Mouse (Mus musculus): ENCODE data around the gene Pxdn.

The Pxdn gene

DNA sequence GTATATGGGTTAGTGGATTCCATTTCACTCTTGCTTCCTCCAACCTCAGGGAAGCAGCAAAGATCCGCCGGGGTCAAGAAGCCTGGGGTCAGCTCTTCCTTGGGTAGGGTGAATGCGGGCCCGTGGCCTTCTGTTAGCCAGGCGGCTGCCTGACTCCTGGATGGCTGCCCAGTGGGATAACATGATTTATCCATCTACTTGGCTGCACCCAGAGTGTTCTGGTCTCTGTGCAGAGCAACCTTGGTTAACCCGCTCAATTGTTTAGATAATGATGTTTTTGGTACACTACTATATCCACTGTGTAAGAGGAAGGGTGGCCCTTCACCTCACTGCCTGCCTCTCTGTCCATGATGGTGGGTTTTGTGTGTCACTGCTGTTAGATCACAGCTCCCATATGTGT, 14.7 kb downstream of the Pxdn start:
- DNase-seq (ENCODE audit: extremely low read depth, low read depth), result no peak

DNA sequence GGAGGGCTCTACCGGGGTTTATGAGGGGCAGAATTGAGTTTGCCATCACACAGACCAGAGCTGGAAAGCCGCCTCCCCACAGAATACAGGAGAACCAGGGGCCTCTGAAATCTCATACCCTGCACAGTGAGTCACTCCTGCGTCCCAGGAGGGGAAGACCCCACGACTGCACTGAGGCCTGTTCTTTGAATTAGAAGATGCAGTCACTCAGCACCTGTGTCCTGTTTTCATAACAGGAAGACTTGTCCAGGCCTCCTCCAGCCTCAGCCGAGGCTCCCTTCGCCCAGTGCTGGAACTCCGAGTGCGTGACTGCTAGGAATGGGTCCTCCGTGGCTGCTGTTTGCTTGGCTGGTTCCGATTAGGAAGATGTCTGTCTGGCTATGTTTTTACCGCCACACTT, 16.6 kb downstream of the Pxdn start:
- no peak for DNase-seq (ENCODE audit: extremely low read depth, low read depth)

DNA sequence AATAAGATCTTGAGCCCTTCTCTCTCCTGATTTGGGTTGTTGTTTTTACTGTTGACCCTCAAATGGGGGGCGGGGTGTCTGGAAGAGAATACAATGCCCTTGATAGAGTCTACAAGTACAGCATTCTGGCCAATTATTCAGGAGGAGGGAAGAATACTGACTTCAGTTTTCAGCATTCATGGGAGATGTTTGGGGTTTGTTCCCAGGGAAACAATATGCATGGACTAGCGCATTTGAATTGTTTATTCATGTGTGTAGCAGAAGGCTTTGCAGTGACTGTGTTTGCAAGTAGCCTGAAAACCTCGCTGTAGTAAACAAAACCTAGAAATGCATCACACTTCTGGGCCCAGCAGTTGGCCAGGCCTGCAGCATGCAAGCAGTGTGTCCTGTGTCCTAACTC, 17.1 kb downstream of the Pxdn start:
- no peak for DNase-seq (ENCODE audit: extremely low read depth, low read depth)

- no peak for DNase-seq (ENCODE audit: extremely low read depth, low read depth)
Observed at GRCm38 (mm10) chr12:29956969-29957368, 19.6 kb downstream of the Pxdn start.

DNA sequence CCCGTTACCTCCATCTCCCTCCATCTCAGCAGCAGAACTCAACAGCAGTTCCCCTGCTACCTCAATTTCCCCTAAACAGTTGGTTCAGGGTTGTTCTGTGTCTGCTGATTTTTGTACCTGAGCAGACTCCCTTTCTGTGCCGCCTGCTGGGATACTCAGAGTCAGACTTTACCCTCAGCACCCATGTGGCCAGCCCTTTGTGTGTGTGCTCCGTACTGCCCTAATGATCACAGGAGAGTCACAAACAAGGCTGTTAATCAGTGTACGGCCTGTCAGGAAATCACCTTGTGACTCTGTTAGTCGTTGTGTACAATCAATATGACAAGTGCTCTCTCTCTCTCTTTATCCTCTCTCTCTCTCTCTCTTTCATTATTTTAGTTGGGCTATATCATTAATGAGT, 21.2 kb downstream of the Pxdn start:
- DNase-seq (ENCODE audit: extremely low read depth, low read depth), result no peak

GRCm38 (mm10) chr12:29961041-29961440, 23.6 kb downstream of the Pxdn start:
- no peak for DNase-seq (ENCODE audit: extremely low read depth, low read depth)

DNA sequence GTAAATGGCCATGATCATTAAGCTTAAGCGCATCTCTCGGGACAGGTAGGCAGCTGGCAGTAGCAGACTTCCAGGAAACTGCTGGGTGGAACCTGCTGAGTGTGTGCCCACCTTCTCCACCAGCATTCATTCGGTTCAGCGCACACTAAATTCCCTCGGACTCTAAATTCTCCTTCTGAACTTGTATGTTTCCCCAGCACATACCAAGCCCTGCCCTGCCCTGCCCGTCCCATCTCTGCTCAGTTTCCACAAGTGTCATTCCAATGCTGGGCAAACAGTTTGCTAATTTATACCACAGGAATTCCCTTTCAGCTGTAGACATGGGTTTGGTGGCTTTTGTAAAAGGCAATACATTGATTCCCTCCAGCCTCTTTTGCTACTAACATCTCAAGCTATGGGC, 27.6 kb downstream of the Pxdn start:
- no peak for DNase-seq (ENCODE audit: extremely low read depth, low read depth)

- DNase-seq (ENCODE audit: extremely low read depth, low read depth), result no peak
Observed at GRCm38 (mm10) chr12:29971795-29972464, 34.5 kb downstream of the Pxdn start.

DNA sequence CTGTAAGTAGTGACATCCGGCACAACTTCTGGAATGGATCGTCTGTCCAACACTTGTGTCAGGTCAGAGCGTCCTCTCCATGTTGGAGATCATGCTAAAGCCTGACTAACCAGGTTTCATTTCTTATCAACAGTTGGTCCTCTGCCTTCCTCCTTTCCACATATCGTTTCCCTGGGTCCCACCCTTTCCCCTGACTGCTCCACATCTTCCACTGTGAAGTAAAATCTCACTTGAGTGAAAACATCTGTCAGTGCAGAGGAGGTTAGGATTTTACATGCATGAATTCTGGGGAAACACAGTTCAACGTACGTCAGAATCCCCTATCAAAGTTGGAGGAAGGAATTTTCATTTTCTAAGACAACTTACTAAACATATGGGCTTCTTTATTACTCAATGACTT, 35.1 kb downstream of the Pxdn start:
- DNase-seq (ENCODE audit: extremely low read depth, low read depth), result no peak

DNA sequence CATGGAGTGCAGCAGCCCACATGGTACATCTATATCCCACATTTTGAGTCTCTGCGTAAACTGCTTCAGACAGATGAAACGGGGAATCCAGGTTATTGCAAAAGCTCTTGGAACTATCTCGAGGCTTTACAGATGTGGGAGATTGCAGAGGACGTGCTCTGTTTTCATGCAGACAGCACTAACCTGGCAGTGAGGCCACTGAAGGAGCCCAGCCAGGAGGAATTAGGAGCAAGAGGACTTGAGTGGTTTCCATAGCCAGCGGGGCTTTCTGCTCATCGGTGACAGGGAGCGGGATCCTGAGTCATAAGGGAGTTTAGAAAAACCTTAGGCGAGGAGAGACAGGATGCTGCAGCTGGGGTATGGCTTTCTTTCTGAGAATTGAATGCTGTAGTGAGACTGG, 42.7 kb downstream of the Pxdn start:
- DNase-seq (ENCODE audit: extremely low read depth, low read depth), result no peak

DNA sequence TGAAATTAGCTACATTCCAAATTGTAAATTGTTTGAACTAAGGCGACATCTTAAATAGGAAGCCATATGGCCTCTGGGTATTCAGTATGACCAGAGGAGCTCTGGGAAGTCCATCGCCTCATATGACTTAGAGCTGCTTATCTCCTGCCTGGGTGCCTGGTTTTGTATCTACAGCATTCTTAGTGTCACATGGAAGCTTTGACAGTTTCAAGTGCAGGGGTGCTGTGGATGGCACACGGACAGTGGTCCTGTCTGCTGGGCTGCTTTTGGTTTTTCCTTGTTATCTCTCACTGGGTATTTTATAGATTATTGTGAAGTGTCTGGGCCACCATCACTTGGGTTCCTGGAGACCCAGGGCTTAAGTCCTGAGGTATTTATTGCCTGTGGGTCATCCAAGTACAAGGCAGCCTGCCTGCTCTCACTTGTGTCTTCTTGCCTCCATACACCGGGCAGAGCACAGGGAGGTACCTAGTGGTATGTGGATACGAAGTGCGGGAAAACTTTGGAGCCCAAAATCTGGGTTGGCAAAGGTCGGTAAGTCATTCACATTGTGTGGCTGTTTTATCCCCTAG, 44.4 kb downstream of the Pxdn start:
- no peak for DNase-seq (ENCODE audit: extremely low read depth, low read depth)

- DNase-seq (ENCODE audit: extremely low read depth, low read depth), result no peak
Observed at GRCm38 (mm10) chr12:29983190-29983589, 45.8 kb downstream of the Pxdn start.

- DNase-seq (ENCODE audit: extremely low read depth, low read depth), result no peak
Observed at GRCm38 (mm10) chr12:29985126-29985525, 47.7 kb downstream of the Pxdn start.

- no peak for DNase-seq (ENCODE audit: extremely low read depth, low read depth)
Observed at GRCm38 (mm10) chr12:29986241-29986640, 48.8 kb downstream of the Pxdn start.

- DNase-seq (ENCODE audit: extremely low read depth, low read depth), result no peak
Observed at GRCm38 (mm10) chr12:29998895-29999294, 61.5 kb downstream of the Pxdn start.

DNA sequence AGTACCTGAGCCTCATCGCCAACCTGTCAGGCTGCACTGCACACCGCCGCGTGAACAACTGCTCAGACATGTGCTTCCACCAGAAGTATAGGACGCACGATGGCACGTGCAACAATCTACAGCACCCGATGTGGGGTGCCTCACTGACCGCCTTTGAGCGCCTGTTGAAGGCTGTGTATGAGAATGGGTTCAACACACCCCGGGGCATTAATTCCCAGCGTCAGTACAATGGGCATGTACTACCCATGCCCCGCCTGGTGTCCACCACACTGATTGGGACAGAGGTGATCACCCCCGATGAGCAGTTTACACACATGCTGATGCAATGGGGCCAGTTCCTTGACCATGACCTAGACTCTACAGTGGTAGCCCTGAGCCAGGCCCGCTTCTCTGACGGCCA, 64.5 kb downstream of the Pxdn start:
- DNase-seq (ENCODE audit: extremely low read depth, low read depth), result no peak

- no peak for DNase-seq (ENCODE audit: extremely low read depth, low read depth)
Observed at GRCm38 (mm10) chr12:30003680-30004364, 66.4 kb downstream of the Pxdn start.

- DNase-seq (ENCODE audit: extremely low read depth, low read depth), result no peak
Observed at GRCm38 (mm10) chr12:30004365-30004723, 66.9 kb downstream of the Pxdn start.

DNA sequence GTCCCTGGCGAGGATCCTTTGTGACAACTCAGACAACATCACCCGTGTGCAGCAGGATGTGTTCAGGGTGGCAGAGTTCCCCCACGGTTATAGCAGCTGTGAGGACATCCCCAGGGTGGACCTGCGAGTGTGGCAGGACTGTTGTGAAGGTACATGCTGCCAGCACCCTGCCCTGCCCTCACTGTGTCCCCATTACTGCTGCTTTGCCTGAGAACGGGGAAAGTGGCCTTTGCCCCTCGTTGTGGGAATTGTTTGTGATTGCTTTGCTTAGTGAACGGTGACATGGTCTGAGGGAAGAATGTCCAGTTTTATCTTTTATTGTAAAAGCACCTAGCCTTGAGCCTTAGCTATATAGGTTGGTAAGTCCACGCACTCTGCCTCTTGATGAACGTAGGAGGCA, 69.2 kb downstream of the Pxdn start:
- no peak for DNase-seq (ENCODE audit: extremely low read depth, low read depth)

DNA sequence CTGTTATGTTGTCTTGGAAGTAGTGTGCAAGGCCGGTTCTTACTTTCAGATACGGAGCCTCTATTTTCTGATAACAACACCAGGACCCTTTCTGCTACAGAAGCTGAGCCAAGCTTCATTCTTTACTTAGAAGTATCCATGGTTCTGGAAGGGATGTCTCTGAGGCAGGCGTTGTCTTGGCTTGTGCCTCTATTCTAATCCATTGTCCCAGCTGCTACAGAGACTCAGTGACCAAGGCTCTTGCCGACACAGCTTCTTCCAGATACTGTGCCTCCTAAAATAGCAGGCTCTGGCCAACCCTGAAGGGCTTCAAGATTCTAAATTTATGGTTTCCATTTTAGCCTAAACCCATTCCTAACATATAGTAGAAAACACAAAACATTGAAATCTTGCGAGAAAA, 71.3 kb downstream of the Pxdn start:
- DNase-seq (ENCODE audit: extremely low read depth, low read depth), result no peak

- DNase-seq (ENCODE audit: extremely low read depth, low read depth), result no peak
Observed at GRCm38 (mm10) chr12:30015501-30015900, 78.1 kb downstream of the Pxdn start.

DNA sequence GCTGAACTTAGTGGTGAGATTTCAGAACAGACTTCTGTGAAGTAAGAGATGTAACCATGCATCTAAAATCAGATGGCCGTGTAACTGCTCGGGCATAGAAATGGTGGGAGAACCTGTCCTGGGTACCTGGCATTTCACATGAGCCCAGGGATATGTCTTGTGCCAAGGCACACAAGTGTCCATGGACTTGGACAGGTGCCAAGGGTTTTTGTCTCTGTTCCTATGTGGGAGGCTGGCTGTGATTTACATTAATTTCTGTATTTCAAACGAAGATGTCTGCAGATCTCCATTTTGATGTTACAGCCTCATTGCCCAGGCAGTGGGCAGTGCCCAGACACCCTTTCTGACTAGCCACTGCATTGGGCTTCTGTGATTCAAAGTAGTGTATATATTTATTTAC, 79.7 kb downstream of the Pxdn start:
- DNase-seq (ENCODE audit: extremely low read depth, low read depth), result no peak

- no peak for DNase-seq (ENCODE audit: extremely low read depth, low read depth)
Observed at GRCm38 (mm10) chr12:30020447-30020846, 83.0 kb downstream of the Pxdn start.

All from MEL-GATA-1-ER (cell line).